ENCODE assay signal across 26 mouse cellular contexts in the genomic region with DNA sequence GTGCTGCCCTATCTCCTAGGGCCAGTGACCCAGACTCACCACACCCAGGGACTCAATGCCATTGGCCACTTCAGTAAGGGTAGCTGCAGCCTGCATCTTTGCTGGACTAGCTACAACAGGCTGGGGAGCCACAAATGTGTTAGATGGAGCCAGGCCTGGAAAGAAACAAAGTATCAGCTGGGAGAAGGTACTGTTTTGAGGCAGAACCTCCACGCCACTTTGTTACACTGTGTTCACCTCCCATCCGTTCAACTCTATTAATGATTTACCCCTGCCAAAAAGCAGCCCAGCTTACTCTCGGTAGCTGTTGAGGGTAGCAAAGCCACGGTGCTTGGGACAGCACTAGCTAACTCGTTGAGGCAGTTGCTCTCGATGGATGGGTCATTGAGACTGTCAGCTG. TPM values are rescaled to one million over a fixed set of nuclear protein-coding genes. Genes with fewer than 3 reads are reported as not detected.
DNase-seq lines count a peak whose midpoint lies in the region; ATAC-seq and TF ChIP-seq lines count a peak whose summit lies in the region.
"Had no signal": no experiment of that assay in that cellular context is flagged by ENCODE, and none has a peak within 500 bp of the region (broad histone marks: within the 10 kb centered on the region; RNA-seq: fewer than 3 reads in every experiment).

No protein-coding gene starts in this region.

- TF ChIP-seq POLR2A in testis, adult 2 months (IDR thresholded peaks at IDR 0.05; ENCODE audit: control insufficient read depth, low read depth, low read length), result no peak
- no peak for TF ChIP-seq POLR2A in cerebellum, adult 2 months (IDR thresholded peaks at IDR 0.05; ENCODE audit: borderline replicate concordance, insufficient read depth, low read length)

- peaks cover 100% of the 10 kb centered on the region for H3K36me3 ChIP-seq in liver, embryonic 13.5 days
- H3K36me3 ChIP-seq in testis, adult 2 months (ENCODE audit: control insufficient read depth, insufficient read depth, low read length), result no peaks in the 10 kb centered on the region

- no peak overlapping the region for H3K9ac ChIP-seq in liver, embryonic 13.5 days
- H3K9ac ChIP-seq: embryonic facial prominence, embryonic 12.5 days; forebrain, embryonic 13.5 days; forebrain, embryonic 15.5 days had no signal

- H3K27ac ChIP-seq in liver, embryonic 13.5 days, result no peak overlapping the region
- H3K27ac ChIP-seq in testis, adult 2 months (ENCODE audit: control insufficient read depth, insufficient read depth, low read depth, low read length), result no peak overlapping the region
- no peak overlapping the region for H3K27ac ChIP-seq in cerebellum, adult 2 months (ENCODE audit: insufficient read depth, low read length)
- H3K27ac ChIP-seq: embryonic facial prominence, embryonic 10.5 days; embryonic facial prominence, embryonic 12.5 days; forebrain, embryonic 13.5 days; forebrain, embryonic 15.5 days had no signal

- no peak overlapping the region for H3K4me2 ChIP-seq in liver, embryonic 13.5 days
- H3K4me2 ChIP-seq: embryonic facial prominence, embryonic 12.5 days; forebrain, embryonic 13.5 days; forebrain, embryonic 15.5 days had no signal

- peak; percentile 61 for DNase-seq in heart, adult 11 months
- no peak for DNase-seq in heart, adult 18-20 months
- no peak for DNase-seq in liver, embryonic 13.5 days
- DNase-seq in liver, result no peak
- DNase-seq in testis, postnatal 10 days (ENCODE audit: low spot score), result no peak
- DNase-seq in testis, postnatal 14 days (ENCODE audit: low spot score), result peak; percentile 54
- DNase-seq in cerebellum, adult 2 months, result no peak
- DNase-seq: adrenal gland, adult 8-10 months; adrenal gland, postnatal 14 days; adrenal gland, postnatal 36 days; B cell, adult 2 months; cerebellum, adult 11-12 months; cerebellum, adult 8-10 months; cerebellum, adult 9-11 months; cerebellum, postnatal 14 days; cerebellum, postnatal 36 days had no signal

- 67% methylated on average over 6 of the region's 6 CpGs for WGBS in liver, embryonic 13.5 days (ENCODE audit: insufficient replicate concordance)
- 78% methylated on average over 6 of the region's 6 CpGs for WGBS in cerebellum, adult 2 months

- H3K27me3 ChIP-seq in liver, embryonic 13.5 days, result no peaks in the 10 kb centered on the region
- H3K27me3 ChIP-seq in testis, adult 2 months (ENCODE audit: control insufficient read depth, insufficient read depth, low read length), result no peaks in the 10 kb centered on the region
- H3K27me3 ChIP-seq in cerebellum, adult 2 months (ENCODE audit: control insufficient read depth, insufficient read depth, low read length), result no peaks in the 10 kb centered on the region
- H3K27me3 ChIP-seq: CH12.LX; embryonic facial prominence, embryonic 12.5 days; forebrain, embryonic 13.5 days; forebrain, embryonic 15.5 days had no signal

- peak; percentile 24; the same call in 1 of the 2 replicates for ATAC-seq in liver, embryonic 13.5 days (ENCODE audit: low read depth)
- ATAC-seq: activated CD4-positive, CD25-positive, alpha-beta regulatory T cell, adult 4 months; CD4-positive, CD25-positive, alpha-beta regulatory T cell, adult 4 months; forebrain, embryonic 13.5 days; forebrain, embryonic 15.5 days; Patski had no signal

- no peak overlapping the region for H3K4me3 ChIP-seq in liver, embryonic 13.5 days (replicated peaks)
- H3K4me3 ChIP-seq in testis, adult 2 months (ENCODE audit: control insufficient read depth, low read depth, low read length), result peak overlapping the region; percentile 25; the same call in 1 of the 2 replicates
- no peak overlapping the region for H3K4me3 ChIP-seq in cerebellum, adult 2 months (replicated peaks; ENCODE audit: insufficient read depth, low read depth, low read length)
- H3K4me3 ChIP-seq: embryonic facial prominence, embryonic 10.5 days; embryonic facial prominence, embryonic 12.5 days; forebrain, embryonic 13.5 days; forebrain, embryonic 15.5 days had no signal

- no peaks in the 10 kb centered on the region for H3K4me1 ChIP-seq in liver, embryonic 13.5 days (replicated peaks)
- peaks cover 4% of the 10 kb centered on the region; the same call in 1 of the 2 replicates for H3K4me1 ChIP-seq in testis, adult 2 months (ENCODE audit: control insufficient read depth, insufficient read depth, low read length)
- 0 out of 2 replicates have a peak, but pooled peaks cover 2% of the 10 kb centered on the region for H3K4me1 ChIP-seq in cerebellum, adult 2 months (ENCODE audit: control insufficient read depth, insufficient read depth, low read length)
- H3K4me1 ChIP-seq: embryonic facial prominence, embryonic 10.5 days; embryonic facial prominence, embryonic 12.5 days; forebrain, embryonic 13.5 days; forebrain, embryonic 15.5 days had no signal

- H3K9me3 ChIP-seq in liver, embryonic 13.5 days (replicated peaks), result no peaks in the 10 kb centered on the region
- H3K9me3 ChIP-seq: embryonic facial prominence, embryonic 10.5 days; embryonic facial prominence, embryonic 12.5 days; forebrain, embryonic 13.5 days; forebrain, embryonic 15.5 days; G1E had no signal

- TF ChIP-seq CTCF in testis, adult 2 months (IDR thresholded peaks at IDR 0.05; ENCODE audit: control insufficient read depth, insufficient read depth, insufficient replicate concordance, low read depth, low read length), result no peak
- TF ChIP-seq CTCF in cerebellum, adult 2 months (IDR thresholded peaks at IDR 0.05; ENCODE audit: borderline replicate concordance, insufficient read depth, low read depth, low read length), result no peak

RNA-seq across cellular contexts. Expression of a gene that starts 16.2 kb away (rescaled TPM):
- 1 to 10 TPM; 5.5 to 7.3 TPM for total RNA-seq in heart, adult 18-20 months (2021)
- polyA plus RNA-seq in liver, embryonic 13.5 days (2015; fragmentation: Nextera tagmentation; extraction: Ambion mirVana), result 17.5 TPM in 2 replicates
- polyA plus RNA-seq in testis, adult 2 months (2012; rRNA removed), result 2.1 and 3.1 TPM in 2 replicates
- polyA plus RNA-seq in cerebellum, adult 2 months (2012; rRNA removed), result 9.7 and 11.0 TPM in 2 replicates

RNA-seq across cellular contexts. Expression of a gene that starts 19.3 kb away (rescaled TPM):
- total RNA-seq in heart, adult 18-20 months (2021), result 10 to 100 TPM; 31.7 to 38.4 TPM
- 34.9 and 38.5 TPM in 2 replicates for polyA plus RNA-seq in liver, embryonic 13.5 days (2015; fragmentation: Nextera tagmentation; extraction: Ambion mirVana)
- polyA plus RNA-seq in testis, adult 2 months (2012; rRNA removed), result 10.7 and 13.8 TPM in 2 replicates
- 43.0 and 43.1 TPM in 2 replicates for polyA plus RNA-seq in cerebellum, adult 2 months (2012; rRNA removed)

RNA-seq across cellular contexts. Expression of a gene that starts 25.2 kb away (rescaled TPM):
- total RNA-seq in heart, adult 18-20 months (2021), result 10 to 100 TPM; 56.6 to 58.6 TPM
- polyA plus RNA-seq in liver, embryonic 13.5 days (2015; fragmentation: Nextera tagmentation; extraction: Ambion mirVana), result 129 and 131 TPM in 2 replicates
- 3.7 and 5.4 TPM in 2 replicates for polyA plus RNA-seq in testis, adult 2 months (2012; rRNA removed)
- 92.3 and 96.2 TPM in 2 replicates for polyA plus RNA-seq in cerebellum, adult 2 months (2012; rRNA removed)

RNA-seq across cellular contexts. Expression of a gene that starts 25.2 kb away (rescaled TPM):
- total RNA-seq in heart, adult 18-20 months (2021), result 1 to 10 TPM in 1 of 2 experiments, under 1 TPM in 1; 0.72 to 3.8 TPM
- 4.7 and 4.8 TPM in 2 replicates for polyA plus RNA-seq in liver, embryonic 13.5 days (2015; fragmentation: Nextera tagmentation; extraction: Ambion mirVana)
- polyA plus RNA-seq in testis, adult 2 months (2012; rRNA removed), result 0.44 and 0.58 TPM in 2 replicates
- 5.4 and 5.9 TPM in 2 replicates for polyA plus RNA-seq in cerebellum, adult 2 months (2012; rRNA removed)

RNA-seq across cellular contexts. Expression of a gene that starts 51.0 kb away (rescaled TPM):
- total RNA-seq in heart, adult 18-20 months (2021), result 1 to 10 TPM; 3.7 to 4.1 TPM
- 0.16 and 0.19 TPM in 2 replicates for polyA plus RNA-seq in liver, embryonic 13.5 days (2015; fragmentation: Nextera tagmentation; extraction: Ambion mirVana)
- polyA plus RNA-seq in testis, adult 2 months (2012; rRNA removed), result 0.06 and 0.35 TPM in 2 replicates
- polyA plus RNA-seq in cerebellum, adult 2 months (2012; rRNA removed), result 97.0 and 98.1 TPM in 2 replicates

Comparison
In these comparisons a context has a peak if more than half of its experiments do, and no peak if none do; other contexts are left out.
1. DNase-seq: peak in heart, adult 11 months (single experiment) and testis, postnatal 14 days (single experiment); none in heart, adult 18-20 months (0 of 2), liver, embryonic 13.5 days (single experiment), liver (single experiment), testis, postnatal 10 days (single experiment) and cerebellum, adult 2 months (0 of 2).
2. RNA of a gene that starts 25.2 kb away (polyA plus RNA-seq): 129 to 131 TPM in liver, embryonic 13.5 days and 92.3 to 96.2 TPM in cerebellum, adult 2 months; 3.7 to 5.4 TPM in testis, adult 2 months; every median in the first group is over 10 times any median in the second.